Mouse (Mus musculus) E14TG2a.4 (cell line): Measurements from ENCODE around the gene 9130019O22Rik.
A peak's percentile ranks its signal among the peaks of the same experiment; 100 is the strongest.
"Not testable (repeated sequence)": the region's sequence is repeated elsewhere in the genome, so short reads cannot be mapped to it uniquely, and the experiment has no call there.

ENCODE experiments used
- H3K27me3 ChIP-seq: 2 replicates; pipeline ENCODE4 v1.6.1; 2014; ENCODE audit warnings: low read length, control low read depth; ENCODE audit not compliant: insufficient read depth
- H3K36me3 ChIP-seq: 2 replicates; pipeline ENCODE4 v1.6.1; 2014; ENCODE audit warnings: low read length, control low read depth; ENCODE audit not compliant: insufficient read depth
- H3K4me1 ChIP-seq: replicated peaks from 2 replicates; pipeline ENCODE4 v1.6.1; 2014; ENCODE audit warnings: low read depth, low read length, control low read depth
- H3K4me3 ChIP-seq: replicated peaks from 2 replicates; pipeline ENCODE4 v1.5.1; 2014; ENCODE audit warnings: mild to moderate bottlenecking, low read length
- H3K9me3 ChIP-seq: 2 replicates; pipeline ENCODE4 v1.6.1; 2014; ENCODE audit warnings: low read length, control low read depth
- CTCF ChIP-seq: conservative IDR thresholded peaks from 2 replicates; pipeline ENCODE4 v1.5.1; 2014; ENCODE audit warnings: low read length
- NANOG ChIP-seq: IDR thresholded peaks from 2 replicates; pipeline ENCODE4 v1.6.1; 2014; ENCODE audit warnings: borderline replicate concordance, low read length, mixed read lengths
- POU5F1 ChIP-seq: IDR thresholded peaks from 2 replicates; pipeline ENCODE4 v1.6.1; 2014; ENCODE audit warnings: low read length, borderline replicate concordance

9130019O22Rik gene

DNA sequence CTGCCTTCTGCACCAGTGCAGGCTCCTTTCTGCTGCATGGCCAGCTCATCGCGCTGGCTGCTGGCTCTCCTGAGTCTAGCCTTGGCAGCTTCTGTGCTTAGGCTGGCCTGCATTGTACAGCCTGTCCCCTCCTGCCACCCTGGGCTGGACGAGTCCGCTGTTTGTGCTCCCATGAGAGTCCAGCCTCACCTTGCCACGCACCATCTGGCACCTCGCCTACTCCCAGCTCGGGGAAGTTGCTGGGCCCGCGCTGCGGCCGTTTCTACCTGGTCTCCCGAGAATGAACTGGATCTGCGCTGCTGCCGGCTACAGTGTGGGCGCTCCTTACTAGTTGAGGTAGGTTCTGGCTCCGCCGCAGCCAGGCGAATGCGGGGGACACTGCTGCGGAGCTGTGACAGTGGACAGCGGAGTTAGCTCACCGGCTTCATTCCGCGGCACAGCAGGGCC, 23.5 kb downstream of the 9130019O22Rik start:
- no peak for TF ChIP-seq CTCF
- no peak for TF ChIP-seq POU5F1
- TF ChIP-seq NANOG = no peak

DNA sequence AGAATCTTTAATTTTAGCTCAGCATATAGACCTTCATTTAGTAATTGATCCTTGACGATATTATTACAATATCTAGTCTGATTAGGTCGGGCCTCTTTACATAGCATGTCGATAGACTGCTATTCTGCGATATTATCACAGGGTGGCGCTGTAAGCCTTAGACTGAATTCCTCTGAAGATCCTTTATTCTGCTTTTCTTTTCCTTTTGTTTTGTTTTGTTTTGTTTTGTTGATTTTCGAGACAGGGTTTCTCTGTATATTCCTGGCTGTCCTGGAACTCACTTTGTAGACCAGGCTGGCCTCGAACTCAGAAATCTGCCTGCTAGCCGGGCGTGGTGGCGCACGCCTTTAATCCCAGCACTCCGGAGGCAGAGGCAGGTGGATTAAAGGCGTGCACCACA, 24.5 kb downstream of the 9130019O22Rik start:
- TF ChIP-seq CTCF = peak; percentile 86
- H3K27me3 ChIP-seq = peaks cover 41% of the 10 kb centered on the region
- H3K4me3 ChIP-seq = not testable (repeated sequence)

More for the DNA sequence above, 23.5 kb downstream of the 9130019O22Rik start:
- H3K4me3 ChIP-seq = peak overlapping the region; percentile 77
- H3K36me3 ChIP-seq = no peaks in the 10 kb centered on the region
- peaks cover 37% of the 10 kb centered on the region for H3K27me3 ChIP-seq
- H3K4me1 ChIP-seq = peaks cover 26% of the 10 kb centered on the region
- no peaks in the 10 kb centered on the region for H3K9me3 ChIP-seq

DNA sequence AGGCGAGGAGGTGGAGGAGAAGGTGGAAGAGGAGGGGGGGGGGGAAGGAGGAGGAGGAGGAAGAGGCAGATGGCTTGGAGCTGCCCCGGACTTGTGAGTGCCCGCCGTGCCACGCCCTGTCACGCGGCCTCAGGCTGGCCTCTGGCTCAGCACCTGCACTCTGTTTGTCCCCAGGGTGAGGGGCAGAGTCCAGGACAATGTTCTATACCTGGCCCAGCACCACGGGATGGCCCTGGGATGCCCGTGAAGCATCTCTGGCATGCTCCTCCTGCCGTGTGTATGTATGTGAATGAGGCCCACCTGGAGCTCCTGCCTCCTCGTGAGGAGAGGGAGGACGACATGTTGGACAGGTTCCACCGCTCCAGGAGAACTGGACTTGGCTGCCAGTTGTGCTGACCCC, 25.5 kb downstream of the 9130019O22Rik start:
- peaks cover 22% of the 10 kb centered on the region for H3K4me1 ChIP-seq
- H3K9me3 ChIP-seq = no peaks in the 10 kb centered on the region
- H3K27me3 ChIP-seq = peaks cover 41% of the 10 kb centered on the region
- H3K36me3 ChIP-seq = no peaks in the 10 kb centered on the region
- H3K4me3 ChIP-seq = no peak overlapping the region
- TF ChIP-seq CTCF (no peak), NANOG (no peak), POU5F1 (no peak)

More for the DNA sequence above, 24.5 kb downstream of the 9130019O22Rik start:
- peaks cover 22% of the 10 kb centered on the region for H3K4me1 ChIP-seq
- H3K36me3 ChIP-seq, H3K9me3 ChIP-seq: not testable (repeated sequence)

DNA sequence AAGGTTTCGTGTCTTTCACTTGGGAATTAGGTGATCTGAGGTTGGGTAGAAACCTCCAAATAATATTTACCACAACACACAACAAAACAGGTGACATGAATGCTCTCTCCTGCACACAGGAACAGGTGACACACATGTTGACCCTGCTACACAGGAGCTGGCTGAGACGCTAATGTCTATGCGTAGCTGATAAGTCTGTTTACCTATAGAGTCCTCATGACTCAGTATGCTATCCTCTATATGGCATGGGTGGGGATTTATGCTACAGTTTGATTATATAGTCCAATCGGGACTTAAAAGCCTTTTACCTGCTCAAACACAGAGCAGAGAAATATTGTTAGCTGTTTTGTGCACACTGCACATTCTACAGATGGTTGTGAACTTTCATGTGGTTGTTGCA, 26.7 kb downstream of the 9130019O22Rik start:
- Histone ChIP-seq H3K4me1 (peaks cover 22% of the 10 kb centered on the region), H3K4me3 (no peak overlapping the region), H3K36me3 (no peaks in the 10 kb centered on the region), H3K9me3 (no peaks in the 10 kb centered on the region), H3K27me3 (peaks cover 35% of the 10 kb centered on the region)
- TF ChIP-seq POU5F1 = no peak

DNA sequence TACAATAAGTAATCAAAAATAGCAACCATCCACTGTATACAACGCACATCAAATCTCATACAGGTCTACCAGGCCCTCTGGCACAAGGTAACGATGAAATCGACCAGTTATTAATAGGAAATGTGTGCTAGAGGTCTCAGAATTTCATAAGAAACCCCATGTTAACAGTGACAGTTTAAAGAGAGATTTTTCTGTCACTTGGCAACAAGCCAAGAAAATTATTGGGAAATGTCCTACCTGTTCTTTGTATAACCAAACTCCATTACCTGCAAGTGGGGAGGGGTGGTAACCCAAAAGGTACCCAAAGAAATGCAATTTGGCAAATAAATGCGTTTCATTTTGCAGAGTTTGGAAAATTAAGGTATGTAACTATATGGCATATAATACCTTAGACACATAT, 28.5 kb downstream of the 9130019O22Rik start:
- H3K4me3 ChIP-seq = no peak overlapping the region
- no peak for TF ChIP-seq POU5F1
- no peak for TF ChIP-seq NANOG
- TF ChIP-seq CTCF = no peak
- H3K27me3 ChIP-seq = peaks cover 23% of the 10 kb centered on the region
- no peaks in the 10 kb centered on the region for H3K36me3 ChIP-seq
- peaks cover 10% of the 10 kb centered on the region for H3K4me1 ChIP-seq
- H3K9me3 ChIP-seq = peaks cover 15% of the 10 kb centered on the region

DNA sequence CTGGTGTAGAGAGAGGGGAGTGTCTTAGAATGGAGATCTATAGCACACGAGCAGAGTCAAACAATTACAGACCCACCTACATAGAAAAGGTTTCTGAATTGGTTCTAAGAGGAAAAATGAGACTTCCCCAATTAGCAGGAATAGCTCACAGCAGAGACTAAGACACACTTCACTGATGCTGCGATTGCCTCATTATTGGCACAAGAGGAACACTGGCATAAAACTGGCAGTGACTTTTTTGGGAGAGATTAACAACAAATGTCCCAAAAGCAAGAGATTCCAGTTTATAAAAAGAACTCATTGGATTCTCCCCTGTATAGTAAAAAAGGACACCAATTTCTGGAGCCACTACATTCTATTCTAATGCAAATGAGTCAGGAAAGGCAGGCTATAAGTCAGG, 29.1 kb downstream of the 9130019O22Rik start:
- Histone ChIP-seq H3K36me3 (no peaks in the 10 kb centered on the region), H3K27me3 (peaks cover 20% of the 10 kb centered on the region), H3K4me1 (peaks cover 7% of the 10 kb centered on the region; the same call in 1 of the 2 replicates), H3K9me3 (peaks cover 17% of the 10 kb centered on the region), H3K4me3 (no peak overlapping the region)
- TF ChIP-seq CTCF (no peak), NANOG (no peak)

DNA sequence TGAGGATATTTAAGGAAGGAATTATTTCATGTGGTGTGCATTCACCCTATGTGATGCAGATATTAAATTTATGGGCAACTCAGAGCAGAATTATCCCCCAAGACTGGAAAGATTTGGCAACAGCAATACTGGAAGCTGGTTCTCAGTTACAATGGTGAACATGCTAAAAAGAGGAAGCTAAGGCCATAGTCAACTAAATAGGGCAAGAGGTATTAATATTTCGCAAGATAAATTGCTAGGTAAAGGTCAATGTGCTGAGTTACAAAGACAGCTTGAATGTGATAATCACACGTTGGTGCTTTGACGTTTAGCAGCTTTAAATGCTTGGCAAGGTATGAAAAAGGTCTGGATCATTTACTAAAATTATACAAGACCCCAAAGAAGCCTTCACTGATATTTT, 31.2 kb downstream of the 9130019O22Rik start:
- no peak for TF ChIP-seq POU5F1
- no peak for TF ChIP-seq NANOG
- TF ChIP-seq CTCF = no peak
- no peaks in the 10 kb centered on the region for H3K36me3 ChIP-seq

DNA sequence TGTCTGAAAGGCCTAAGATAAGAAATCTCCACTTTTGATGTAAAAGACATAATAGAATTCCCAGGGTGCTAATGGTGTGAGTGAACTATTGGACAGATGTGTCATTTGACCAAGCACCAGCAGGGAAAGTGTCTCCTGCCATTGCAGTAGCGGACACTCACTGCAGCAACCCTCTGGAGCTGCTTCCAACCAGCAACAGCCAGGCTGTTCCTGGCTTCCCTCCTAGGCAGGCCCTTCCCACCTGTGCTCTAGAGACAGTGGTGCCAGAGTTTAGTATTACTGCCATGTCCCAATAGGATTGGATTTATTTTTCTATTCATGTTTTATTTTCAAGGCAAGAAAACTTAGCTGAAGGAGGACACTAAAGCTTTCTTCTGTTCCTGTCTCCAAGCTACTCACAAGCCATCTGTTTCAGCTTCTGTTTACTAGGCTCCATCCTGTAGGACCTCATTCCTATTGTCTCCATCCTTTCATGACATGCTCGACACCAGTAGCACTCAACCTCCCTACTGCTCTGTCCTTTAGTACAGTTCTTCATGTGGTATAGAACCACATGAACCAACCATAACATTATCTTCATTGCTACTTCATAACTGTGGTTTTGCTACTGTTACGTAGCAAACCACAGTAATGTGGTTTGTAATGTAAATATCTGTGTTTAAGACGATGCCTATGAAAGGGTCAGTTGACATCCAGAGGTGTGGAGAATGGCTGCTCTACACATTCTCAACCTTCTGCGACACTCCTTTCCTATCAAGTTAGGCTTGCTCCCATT, 35.5 kb downstream of the 9130019O22Rik start:
- Histone ChIP-seq H3K9me3 (peaks cover 17% of the 10 kb centered on the region), H3K4me1 (peaks cover 8% of the 10 kb centered on the region), H3K4me3 (no peak overlapping the region), H3K27me3 (peaks cover 2% of the 10 kb centered on the region), H3K36me3 (no peaks in the 10 kb centered on the region)
- no peak for TF ChIP-seq POU5F1
- no peak for TF ChIP-seq CTCF
- no peak for TF ChIP-seq NANOG

More for the DNA sequence above, 31.2 kb downstream of the 9130019O22Rik start:
- Histone ChIP-seq H3K4me3 (no peak overlapping the region), H3K4me1 (no peaks in the 10 kb centered on the region), H3K27me3 (peaks cover 16% of the 10 kb centered on the region), H3K9me3 (peaks cover 17% of the 10 kb centered on the region)

DNA sequence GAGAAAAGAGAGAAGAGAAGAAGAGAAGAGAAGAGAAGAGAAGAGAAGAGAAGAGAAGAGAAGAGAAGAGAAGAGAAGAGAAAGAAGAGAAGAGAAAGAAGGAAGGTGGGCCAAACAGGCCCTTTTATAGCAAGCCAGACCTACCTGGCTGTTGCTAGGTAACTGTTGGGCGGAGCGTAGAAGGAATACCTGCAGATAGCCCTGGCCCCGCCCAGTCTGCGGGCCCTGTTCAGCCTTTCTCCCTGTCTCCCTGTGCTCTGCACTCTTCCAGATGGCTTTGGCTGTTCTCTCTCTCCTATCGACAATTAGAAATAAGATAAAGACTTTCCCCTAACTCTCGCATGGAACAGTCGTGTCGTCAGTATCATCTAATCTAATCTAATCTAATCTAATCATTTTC, 40.3 kb downstream of the 9130019O22Rik start:
- Histone ChIP-seq H3K36me3 (no peaks in the 10 kb centered on the region), H3K4me3 (peak overlapping the region; percentile 97), H3K27me3 (peaks cover 29% of the 10 kb centered on the region), H3K9me3 (no peaks in the 10 kb centered on the region), H3K4me1 (peaks cover 43% of the 10 kb centered on the region)
- TF ChIP-seq NANOG = no peak
- TF ChIP-seq CTCF = no peak
- no peak for TF ChIP-seq POU5F1
